Comparison of ENCODE assay signal across 17 mouse cellular contexts in the genomic region with DNA sequence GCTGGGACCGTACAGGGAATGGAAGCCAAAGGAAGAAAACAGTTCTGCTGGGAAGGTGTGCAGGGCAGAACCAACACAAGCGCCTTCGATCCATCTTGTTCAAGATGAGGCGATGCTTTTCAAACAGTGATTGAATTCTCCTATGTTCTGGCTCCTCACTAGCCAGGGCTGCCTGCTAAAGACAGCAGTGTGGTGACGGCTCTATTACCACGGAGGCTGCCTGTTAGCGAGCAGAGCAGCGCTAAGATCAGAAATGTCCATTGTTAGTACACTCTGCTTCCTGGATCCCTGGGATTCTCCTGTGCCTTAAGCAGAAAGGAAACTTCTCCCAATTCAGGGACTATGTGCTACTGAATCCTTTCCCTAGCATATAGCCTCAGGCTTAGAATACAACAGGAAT.
DNase-seq lines count a peak whose midpoint lies in the region; ATAC-seq and TF ChIP-seq lines count a peak whose summit lies in the region.
"Had no signal": no experiment of that assay in that cellular context is flagged by ENCODE, and none has a peak within 500 bp of the region (broad histone marks: within the 10 kb centered on the region; RNA-seq: fewer than 3 reads in every experiment).

No protein-coding gene starts in this region.

- no peak overlapping the region for H3K27ac ChIP-seq in forebrain, embryonic 15.5 days (replicated peaks)
- no peak overlapping the region for H3K27ac ChIP-seq in forebrain, embryonic 14.5 days (ENCODE audit: low read depth, low read length)
- H3K27ac ChIP-seq in hindbrain, postnatal 0 days, result no peak overlapping the region
- H3K27ac ChIP-seq in hindbrain, embryonic 14.5 days, result no peak overlapping the region
- no peak overlapping the region for H3K27ac ChIP-seq in midbrain, postnatal 0 days (ENCODE audit: low read depth, low read length)
- H3K27ac ChIP-seq: embryonic facial prominence, embryonic 12.5 days; heart, embryonic 13.5 days had no signal

- H3K9ac ChIP-seq in forebrain, embryonic 15.5 days (replicated peaks), result no peak overlapping the region
- no peak overlapping the region for H3K9ac ChIP-seq in forebrain, embryonic 14.5 days (ENCODE audit: low read length)
- no peak overlapping the region for H3K9ac ChIP-seq in hindbrain, postnatal 0 days (replicated peaks; ENCODE audit: low read length)
- no peak overlapping the region for H3K9ac ChIP-seq in hindbrain, embryonic 14.5 days
- H3K9ac ChIP-seq in midbrain, postnatal 0 days (replicated peaks; ENCODE audit: low read length, poor library complexity, severe bottlenecking), result no peak overlapping the region
- H3K9ac ChIP-seq: embryonic facial prominence, embryonic 12.5 days; forebrain, postnatal 0 days; heart, embryonic 13.5 days had no signal

- no peak overlapping the region for H3K4me3 ChIP-seq in forebrain, embryonic 15.5 days
- no peak overlapping the region for H3K4me3 ChIP-seq in forebrain, embryonic 14.5 days (ENCODE audit: low read depth, low read length)
- no peak overlapping the region for H3K4me3 ChIP-seq in hindbrain, postnatal 0 days (ENCODE audit: low read length)
- H3K4me3 ChIP-seq in hindbrain, embryonic 14.5 days (replicated peaks; ENCODE audit: low read length), result no peak overlapping the region
- no peak overlapping the region for H3K4me3 ChIP-seq in midbrain, postnatal 0 days (ENCODE audit: low read depth, low read length)
- H3K4me3 ChIP-seq: embryonic facial prominence, embryonic 12.5 days; heart, embryonic 13.5 days had no signal

- WGBS in forebrain, embryonic 15.5 days, result 68% methylated on average over 8 of the region's 8 CpGs
- 58% methylated on average over 8 of the region's 8 CpGs for WGBS in forebrain, embryonic 14.5 days
- 47% methylated on average over 8 of the region's 8 CpGs for WGBS in hindbrain, postnatal 0 days
- WGBS in hindbrain, embryonic 14.5 days, result 56% methylated on average over 8 of the region's 8 CpGs
- WGBS in midbrain, postnatal 0 days, result 37% methylated on average over 8 of the region's 8 CpGs

- H3K27me3 ChIP-seq in forebrain, embryonic 15.5 days, result no peaks in the 10 kb centered on the region
- H3K27me3 ChIP-seq in forebrain, embryonic 14.5 days (replicated peaks; ENCODE audit: control insufficient read depth, insufficient read depth, low read length), result no peaks in the 10 kb centered on the region
- no peaks in the 10 kb centered on the region for H3K27me3 ChIP-seq in hindbrain, postnatal 0 days (ENCODE audit: insufficient read depth, low read length)
- no peaks in the 10 kb centered on the region for H3K27me3 ChIP-seq in hindbrain, embryonic 14.5 days (ENCODE audit: control insufficient read depth, insufficient read depth, low read length)
- no peaks in the 10 kb centered on the region for H3K27me3 ChIP-seq in midbrain, postnatal 0 days (ENCODE audit: insufficient read depth, low read length)
- H3K27me3 ChIP-seq: embryonic facial prominence, embryonic 12.5 days; heart, embryonic 13.5 days had no signal

- 0 out of 2 replicates have a peak, but pooled peaks have one; percentile 38 for ATAC-seq in forebrain, embryonic 15.5 days (replicated peaks)
- no peak for ATAC-seq in forebrain, embryonic 14.5 days
- no peak for ATAC-seq in hindbrain, postnatal 0 days
- ATAC-seq in hindbrain, embryonic 14.5 days (ENCODE audit: low FRiP score), result no peak
- ATAC-seq in midbrain, postnatal 0 days (ENCODE audit: low FRiP score), result peak; percentile 38; the same call in 1 of the 2 replicates
- ATAC-seq: forebrain, postnatal 0 days; intestine, embryonic 16.5 days had no signal

- H3K4me1 ChIP-seq in forebrain, embryonic 15.5 days, result no peaks in the 10 kb centered on the region
- no peaks in the 10 kb centered on the region for H3K4me1 ChIP-seq in forebrain, embryonic 14.5 days (ENCODE audit: control insufficient read depth, insufficient read depth, low read length)
- H3K4me1 ChIP-seq in hindbrain, postnatal 0 days (ENCODE audit: insufficient read depth, low read length), result no peaks in the 10 kb centered on the region
- no peaks in the 10 kb centered on the region for H3K4me1 ChIP-seq in hindbrain, embryonic 14.5 days (replicated peaks; ENCODE audit: control insufficient read depth, insufficient read depth, low read length)
- no peaks in the 10 kb centered on the region for H3K4me1 ChIP-seq in midbrain, postnatal 0 days (ENCODE audit: insufficient read depth, low read length)
- H3K4me1 ChIP-seq: embryonic facial prominence, embryonic 12.5 days; heart, embryonic 13.5 days had no signal

- H3K36me3 ChIP-seq in forebrain, embryonic 15.5 days, result no peaks in the 10 kb centered on the region
- no peaks in the 10 kb centered on the region for H3K36me3 ChIP-seq in forebrain, embryonic 14.5 days (ENCODE audit: control insufficient read depth, insufficient read depth, low read length)
- no peaks in the 10 kb centered on the region for H3K36me3 ChIP-seq in hindbrain, postnatal 0 days (ENCODE audit: insufficient read depth, low read length)
- no peaks in the 10 kb centered on the region for H3K36me3 ChIP-seq in hindbrain, embryonic 14.5 days (replicated peaks; ENCODE audit: control insufficient read depth, insufficient read depth)
- H3K36me3 ChIP-seq in midbrain, postnatal 0 days (ENCODE audit: insufficient read depth, low read length), result no peaks in the 10 kb centered on the region
- H3K36me3 ChIP-seq: embryonic facial prominence, embryonic 12.5 days; heart, embryonic 13.5 days had no signal

- no peak for DNase-seq in forebrain, embryonic 14.5 days (ENCODE audit: low spot score)
- peak; percentile 24 for DNase-seq in hindbrain, postnatal 0 days (ENCODE audit: low spot score)
- no peak for DNase-seq in hindbrain, embryonic 14.5 days (ENCODE audit: low spot score)
- peak; percentile 8 for DNase-seq in brain, adult 2 months (ENCODE audit: low read depth, low spot score)
- peak; percentile 26 for DNase-seq in midbrain, postnatal 0 days (ENCODE audit: low spot score)
- no peak for DNase-seq in left cerebral cortex, adult 18-20 months (ENCODE audit: low spot score in 2 of 2)
- DNase-seq: adrenal gland, postnatal 14 days; cerebellum, adult 2 months; cerebellum, postnatal 10 days; forebrain, postnatal 0 days; gastrocnemius, postnatal 36 days; heart, adult 11 months; heart, postnatal 36 days had no signal

- no peak overlapping the region for H3K4me2 ChIP-seq in forebrain, embryonic 15.5 days (replicated peaks)
- no peak overlapping the region for H3K4me2 ChIP-seq in forebrain, embryonic 14.5 days (ENCODE audit: low read length)
- peak overlapping the region; percentile 11; the same call in 1 of the 2 replicates for H3K4me2 ChIP-seq in hindbrain, postnatal 0 days (ENCODE audit: low read depth, low read length)
- no peak overlapping the region for H3K4me2 ChIP-seq in hindbrain, embryonic 14.5 days (replicated peaks)
- H3K4me2 ChIP-seq in midbrain, postnatal 0 days (ENCODE audit: low read depth, low read length, poor library complexity, severe bottlenecking), result no peak overlapping the region
- H3K4me2 ChIP-seq: embryonic facial prominence, embryonic 12.5 days; heart, embryonic 13.5 days had no signal

- no peaks in the 10 kb centered on the region for H3K9me3 ChIP-seq in forebrain, embryonic 15.5 days
- H3K9me3 ChIP-seq in forebrain, embryonic 14.5 days (replicated peaks; ENCODE audit: control insufficient read depth, low read length), result no peaks in the 10 kb centered on the region
- H3K9me3 ChIP-seq in hindbrain, postnatal 0 days (ENCODE audit: low read length), result no peaks in the 10 kb centered on the region
- H3K9me3 ChIP-seq in hindbrain, embryonic 14.5 days (ENCODE audit: control insufficient read depth, low read length), result no peaks in the 10 kb centered on the region
- no peaks in the 10 kb centered on the region for H3K9me3 ChIP-seq in midbrain, postnatal 0 days (ENCODE audit: low read length)
- H3K9me3 ChIP-seq: embryonic facial prominence, embryonic 12.5 days; heart, embryonic 13.5 days had no signal

- no peak for TF ChIP-seq CTCF in hindbrain, postnatal 0 days (IDR thresholded peaks at IDR 0.05; ENCODE audit: low read depth)
- TF ChIP-seq CTCF in midbrain, postnatal 0 days (IDR thresholded peaks at IDR 0.05), result no peak

Comparison
In these comparisons a context has a peak if more than half of its experiments do, and no peak if none do; other contexts are left out.
1. ATAC-seq: peak in forebrain, embryonic 15.5 days (single experiment) and midbrain, postnatal 0 days (single experiment); none in forebrain, embryonic 14.5 days (single experiment), hindbrain, postnatal 0 days (single experiment) and hindbrain, embryonic 14.5 days (single experiment).
2. DNase-seq: peak in hindbrain, postnatal 0 days (single experiment), brain, adult 2 months (single experiment) and midbrain, postnatal 0 days (single experiment); none in forebrain, embryonic 14.5 days (single experiment), hindbrain, embryonic 14.5 days (single experiment) and left cerebral cortex, adult 18-20 months (0 of 2).